ENCODE assay signal across 8 mouse cellular contexts in the genomic region with DNA sequence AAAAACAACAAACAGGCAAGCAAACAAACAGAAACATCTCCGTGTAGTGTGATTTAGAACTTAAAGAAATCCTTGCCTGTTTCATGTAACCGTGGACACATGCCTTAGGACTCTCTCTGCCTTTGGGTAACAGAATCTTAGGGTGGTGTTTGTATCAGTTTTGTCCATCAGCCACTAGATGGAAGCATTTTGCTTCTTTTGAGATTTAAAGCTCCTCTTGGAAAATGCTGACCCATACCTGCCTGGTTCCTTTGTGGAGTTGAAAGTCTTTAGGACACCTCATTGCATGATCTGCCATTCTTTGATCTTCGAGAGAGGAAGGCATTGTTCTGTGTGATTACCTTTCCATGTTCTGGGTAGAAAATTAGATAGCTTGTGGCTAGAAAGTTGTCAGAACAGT. TPM values are rescaled to one million over a fixed set of nuclear protein-coding genes. Genes with fewer than 3 reads are reported as not detected.
DNase-seq lines count a peak whose midpoint lies in the region; ATAC-seq and TF ChIP-seq lines count a peak whose summit lies in the region.

No protein-coding gene starts in this region.

- H3K9ac ChIP-seq in limb, embryonic 14.5 days (ENCODE audit: low read depth, low read length, severe bottlenecking), result no peak overlapping the region
- no peak overlapping the region for H3K9ac ChIP-seq in heart, embryonic 12.5 days

- WGBS in limb, embryonic 14.5 days, result 14% methylated on average over 3 of the region's 3 CpGs
- WGBS in heart, embryonic 12.5 days, result 32% methylated on average over 3 of the region's 3 CpGs

- H3K4me2 ChIP-seq in limb, embryonic 14.5 days (replicated peaks; ENCODE audit: low read depth, low read length, severe bottlenecking), result no peak overlapping the region
- no peak overlapping the region for H3K4me2 ChIP-seq in heart, embryonic 12.5 days

- no peak for ATAC-seq in limb, embryonic 14.5 days (ENCODE audit: low FRiP score, low read depth)
- ATAC-seq in heart, embryonic 12.5 days (ENCODE audit: insufficient number of reproducible peaks, low FRiP score), result no peak

- H3K4me3 ChIP-seq in limb, embryonic 14.5 days (replicated peaks; ENCODE audit: low read length), result no peak overlapping the region
- H3K4me3 ChIP-seq in heart, embryonic 12.5 days, result no peak overlapping the region

- no peaks in the 10 kb centered on the region for H3K27me3 ChIP-seq in limb, embryonic 14.5 days (ENCODE audit: control insufficient read depth, insufficient read depth, low read length)
- no peaks in the 10 kb centered on the region for H3K27me3 ChIP-seq in heart, embryonic 12.5 days (replicated peaks)

- no peak overlapping the region for H3K27ac ChIP-seq in limb, embryonic 14.5 days (replicated peaks; ENCODE audit: low read depth, low read length)
- no peak overlapping the region for H3K27ac ChIP-seq in heart, embryonic 12.5 days (ENCODE audit: poor library complexity, severe bottlenecking)

- H3K9me3 ChIP-seq in limb, embryonic 14.5 days (ENCODE audit: control insufficient read depth, low read length), result no peaks in the 10 kb centered on the region
- 0 out of 2 replicates have a peak, but pooled peaks cover 2% of the 10 kb centered on the region for H3K9me3 ChIP-seq in heart, embryonic 12.5 days (replicated peaks)

- H3K36me3 ChIP-seq in limb, embryonic 14.5 days (ENCODE audit: control insufficient read depth, insufficient read depth, low read length), result no peaks in the 10 kb centered on the region
- no peaks in the 10 kb centered on the region for H3K36me3 ChIP-seq in heart, embryonic 12.5 days

- H3K4me1 ChIP-seq in limb, embryonic 14.5 days (ENCODE audit: control insufficient read depth, insufficient read depth, low read length), result no peaks in the 10 kb centered on the region
- 0 out of 2 replicates have a peak, but pooled peaks cover 3% of the 10 kb centered on the region for H3K4me1 ChIP-seq in heart, embryonic 12.5 days (replicated peaks)

- peak; percentile 16 for DNase-seq in kidney, postnatal 14 days
- DNase-seq in kidney, postnatal 25 days, result no peak
- DNase-seq in Muller cell, postnatal 12 days (ENCODE audit: inconsistent ontology term), result peak; percentile 22
- peak; percentile 76 for DNase-seq in embryo, embryonic 10.5 days (ENCODE audit: low spot score)
- peak; percentile 73 for DNase-seq in limb, embryonic 14.5 days (ENCODE audit: low spot score)
- DNase-seq in adrenal gland, postnatal 25 days, result no peak
- DNase-seq in right cerebral cortex, postnatal 10 days (ENCODE audit: low spot score in 2 of 2), result no peak

- TF ChIP-seq POLR2A in limb, embryonic 14.5 days (IDR thresholded peaks at IDR 0.05; ENCODE audit: borderline replicate concordance, extremely low read depth, insufficient read depth, insufficient read length), result no peak

RNA-seq across cellular contexts. Expression of a gene that starts 32.3 kb away (rescaled TPM):
- 0.11 and 0.18 TPM in 2 replicates for polyA plus RNA-seq in limb, embryonic 14.5 days (2012; rRNA removed)
- polyA plus RNA-seq in limb, embryonic 14.5 days (2014; fragmentation: Nextera tagmentation; extraction: Ambion mirVana), result 0.36 and 0.43 TPM in 2 replicates
- 16.8 and 23.1 TPM in 2 replicates for total RNA-seq in adrenal gland, postnatal 25 days (2021)
- polyA plus RNA-seq in heart, embryonic 12.5 days (2016; fragmentation: Nextera tagmentation; extraction: Ambion mirVana), result 0.21 TPM in 1 of 2 replicates, not detected in the other

Comparison
In these comparisons a context has a peak if more than half of its experiments do, and no peak if none do; other contexts are left out.
1. DNase-seq: peak in kidney, postnatal 14 days (single experiment), Muller cell, postnatal 12 days (single experiment), embryo, embryonic 10.5 days (single experiment) and limb, embryonic 14.5 days (single experiment); none in kidney, postnatal 25 days (0 of 2), adrenal gland, postnatal 25 days (single experiment) and right cerebral cortex, postnatal 10 days (0 of 2).